Mouse (Mus musculus) cerebellum, adult 9-10 months (tissue): ENCODE measurements at regions not wholly inside any gene's neighbourhood (a gene's known extent, or its start where the extent isn't known, plus 50 kb on each side); places are given as distances from the start of the nearest gene placed in this dataset.

ENCODE experiments used
- DNase-seq: peaks from one replicate; pipeline ENCODE4 v3.0.0; 2022

DNA sequence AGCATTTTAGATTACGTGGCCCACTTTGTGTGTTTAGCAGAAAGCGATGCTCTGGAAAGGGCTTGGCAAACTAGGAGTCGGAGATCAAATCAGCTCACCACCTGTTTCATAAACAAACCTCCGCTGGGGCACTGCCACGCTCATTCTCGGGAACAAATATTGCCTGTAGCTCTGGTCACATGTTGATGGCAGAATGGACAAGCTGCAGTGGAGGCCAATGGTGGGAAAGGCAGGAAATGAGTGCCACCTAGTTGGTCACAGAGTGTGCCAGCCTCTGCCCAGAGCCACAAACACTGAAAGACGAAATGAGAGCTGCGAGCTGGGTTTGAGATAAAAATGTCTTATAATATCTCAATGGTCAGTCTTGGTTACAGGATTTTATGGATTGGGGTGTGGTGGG, 259.2 kb upstream of the Csf3r start:
- DNase-seq = peak; percentile 24

DNA sequence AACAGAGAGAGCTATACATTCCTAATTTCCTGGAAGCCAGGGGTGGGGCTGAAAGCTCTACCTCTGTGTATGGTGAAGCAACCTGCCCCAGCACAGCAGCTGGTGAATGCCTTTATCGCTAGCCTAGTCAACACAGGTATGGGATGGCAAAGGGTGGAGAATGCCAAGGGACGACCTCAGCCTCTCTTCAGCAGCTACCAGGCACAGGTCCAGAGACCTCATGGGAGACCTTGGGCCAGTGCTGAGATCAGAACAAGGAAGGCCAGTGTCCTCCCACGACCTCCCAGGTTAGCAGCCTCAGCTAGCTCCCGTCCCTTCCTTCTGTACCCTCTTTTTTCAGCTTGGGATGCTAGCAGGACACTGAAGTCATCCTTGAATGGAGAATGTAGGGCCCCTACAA, 247.2 kb upstream of the Csf3r start:
- no peak for DNase-seq

DNA sequence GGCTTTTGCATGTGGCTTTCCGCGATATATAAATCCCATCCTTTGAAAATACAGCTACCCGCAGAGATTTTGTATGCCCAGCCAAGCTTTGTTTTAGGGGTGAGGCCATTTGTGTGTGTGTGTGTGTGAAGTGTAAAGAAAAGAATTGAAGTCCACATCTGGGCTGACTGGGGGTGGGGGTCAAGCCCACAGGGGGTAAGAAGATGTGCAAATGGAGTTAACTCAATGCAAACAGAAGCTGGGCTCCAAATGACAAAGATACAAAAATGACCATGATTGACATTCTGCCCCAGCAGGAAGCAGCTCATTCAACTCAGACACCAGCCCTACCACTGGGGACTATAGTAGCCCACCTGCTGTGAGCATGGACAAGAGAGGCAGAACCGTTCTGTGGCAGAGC, 244.2 kb upstream of the Csf3r start:
- DNase-seq = no peak

DNA sequence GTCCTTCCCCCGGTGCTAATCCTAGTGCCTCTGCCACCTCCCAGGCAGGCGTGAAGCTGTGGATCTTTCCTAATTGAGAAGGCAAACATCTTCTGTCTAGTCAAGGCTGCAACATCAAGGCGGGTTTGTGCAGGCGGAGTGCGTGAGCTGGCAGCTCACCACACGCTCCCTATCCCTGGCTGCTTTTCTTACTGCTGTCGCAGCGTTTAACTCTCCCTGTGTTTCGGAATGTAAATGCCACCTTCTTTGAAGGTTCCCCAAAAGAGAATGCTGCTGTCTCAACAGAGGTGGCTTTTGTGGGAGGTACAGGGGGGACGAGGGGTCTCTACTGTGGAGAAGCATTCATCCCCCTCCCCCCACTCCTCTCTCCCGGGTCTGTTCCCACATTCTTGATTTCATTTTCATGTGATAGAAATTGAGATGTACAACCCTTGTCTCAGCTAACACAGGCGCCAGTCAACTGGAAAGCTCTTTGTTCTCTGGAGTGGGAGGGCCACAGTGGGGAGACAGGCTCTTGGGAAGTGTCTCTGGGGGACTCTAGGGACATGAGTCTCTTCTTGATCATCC, 243.3 kb upstream of the Csf3r start:
- no peak for DNase-seq

DNA sequence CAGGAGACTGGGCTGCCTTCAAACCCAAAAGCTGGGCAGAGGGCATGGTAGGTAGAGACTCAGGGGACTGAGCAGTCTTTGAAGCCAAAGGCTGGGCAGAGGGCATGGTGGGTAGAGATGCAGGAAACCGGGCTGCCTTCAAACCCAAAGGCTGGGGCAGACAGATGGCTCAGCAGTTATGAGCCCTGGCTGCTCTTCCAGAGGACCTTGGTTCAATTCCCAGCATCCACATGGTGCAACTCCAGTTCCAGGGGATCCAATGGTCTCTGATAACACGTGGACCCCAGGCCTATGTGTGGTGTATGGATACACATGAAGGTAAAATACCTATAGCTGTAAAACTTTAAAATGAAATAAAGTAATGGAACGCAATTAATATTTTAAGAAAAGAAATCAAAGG, 242.0 kb upstream of the Csf3r start:
- no peak for DNase-seq

DNA sequence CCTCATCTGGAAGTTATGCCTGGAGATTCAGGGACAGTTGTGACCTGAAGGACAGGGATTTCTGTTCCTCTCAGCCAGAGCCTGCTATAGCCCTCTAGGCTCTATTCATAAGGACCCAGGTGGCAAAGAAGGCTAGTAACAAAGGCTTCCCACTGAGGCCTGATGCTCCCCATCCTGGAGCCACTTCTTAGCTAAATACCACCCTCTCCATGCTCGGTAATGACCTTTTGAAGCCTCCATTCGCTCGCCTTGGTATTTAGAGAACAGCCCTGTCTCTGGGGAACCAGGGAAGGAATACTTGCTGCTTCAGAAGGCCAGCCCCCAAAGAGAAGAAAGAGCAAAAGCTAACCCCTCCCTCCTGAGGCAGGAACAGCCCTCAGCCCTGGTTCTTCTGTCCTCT, 238.3 kb upstream of the Csf3r start:
- no peak for DNase-seq

DNA sequence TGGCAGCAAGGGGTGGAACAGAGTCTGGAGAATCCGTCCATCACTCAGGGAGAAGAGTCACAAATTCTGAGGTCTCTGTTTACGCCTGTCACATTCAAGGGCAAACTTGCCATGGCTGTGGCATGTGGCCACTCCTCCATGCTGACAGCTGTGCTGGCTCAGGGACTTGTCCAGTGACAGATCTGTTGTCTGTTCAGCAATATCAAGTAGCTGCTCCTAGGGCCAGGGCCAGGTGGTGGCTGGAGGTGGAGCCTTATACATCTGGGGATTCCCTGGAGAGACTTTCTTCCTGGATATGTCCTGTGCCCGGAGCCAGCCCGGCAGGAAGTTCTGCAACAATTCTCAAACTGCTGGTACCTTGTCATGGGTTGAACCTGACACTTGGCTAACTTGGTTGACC, 229.7 kb upstream of the Csf3r start:
- no peak for DNase-seq

DNA sequence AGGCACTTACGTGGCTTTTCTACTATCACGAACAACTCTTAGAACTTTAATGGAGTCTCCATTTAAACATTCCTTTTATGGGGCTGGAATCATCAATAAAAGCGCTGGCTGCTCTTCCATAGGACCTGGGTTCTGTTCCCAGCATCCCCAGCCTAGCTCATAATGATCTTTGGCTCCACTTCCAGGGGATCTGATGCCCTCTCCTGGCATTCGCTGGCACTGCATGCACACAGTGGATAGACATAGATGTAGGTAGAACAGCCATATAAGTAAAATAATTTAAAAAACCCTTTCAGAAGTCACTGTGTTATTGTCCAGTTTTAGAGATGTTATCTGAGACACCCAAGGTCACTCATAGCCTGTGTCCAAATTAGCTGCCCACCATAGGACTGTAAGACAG, 216.4 kb upstream of the Csf3r start:
- DNase-seq = no peak

DNA sequence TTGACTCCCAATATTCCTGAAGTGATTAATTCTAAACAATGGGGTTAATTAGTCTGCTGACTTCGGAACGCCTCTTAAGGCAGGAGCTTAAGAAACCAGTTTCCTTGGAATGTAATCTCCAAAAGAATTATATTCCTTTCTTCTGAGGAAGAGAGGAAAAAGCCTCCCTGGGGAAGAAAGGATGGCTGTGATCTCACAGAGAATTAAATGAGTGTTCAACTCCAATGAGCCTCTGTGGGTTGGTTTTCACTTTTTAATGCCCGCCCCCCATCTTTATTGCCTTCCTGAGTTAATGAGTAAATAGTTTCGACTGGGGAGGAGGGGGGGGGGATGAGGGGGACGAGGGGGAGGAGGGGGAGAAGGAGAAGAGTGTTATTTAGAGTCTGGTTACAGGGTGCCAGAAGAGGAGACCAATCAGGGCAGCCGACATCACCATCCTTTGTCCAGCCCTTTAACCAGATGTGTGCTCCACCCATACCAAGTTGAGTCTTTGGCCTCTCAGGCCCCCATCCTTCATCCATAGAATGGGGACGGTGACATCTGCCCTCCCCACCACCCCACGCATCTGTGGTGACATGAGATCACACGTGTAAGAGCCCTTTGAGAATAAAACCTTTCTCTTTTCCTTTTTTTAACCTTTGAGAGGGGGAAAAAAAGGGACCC, 214.8 kb upstream of the Csf3r start:
- DNase-seq = no peak

DNA sequence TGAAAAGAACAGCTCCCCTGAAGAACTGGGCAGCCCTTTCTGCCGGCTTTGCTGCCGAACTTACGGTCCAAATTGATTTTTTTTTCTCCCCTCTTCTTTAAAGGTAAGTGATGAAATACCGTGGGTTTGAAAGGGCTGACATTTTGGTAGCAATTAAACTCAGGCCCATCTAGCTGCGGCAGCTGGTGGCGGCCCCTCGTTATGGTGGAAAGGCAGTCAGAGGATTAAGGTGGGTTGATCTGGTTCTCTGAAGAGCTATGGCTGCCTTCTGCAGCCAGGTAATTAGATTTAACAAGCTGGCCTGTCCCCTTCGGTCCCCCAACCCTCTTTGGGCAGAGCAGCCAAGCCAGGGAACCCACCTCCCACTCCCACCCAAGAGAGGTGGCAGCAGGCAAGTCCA, 214.1 kb upstream of the Csf3r start:
- DNase-seq = no peak

DNA sequence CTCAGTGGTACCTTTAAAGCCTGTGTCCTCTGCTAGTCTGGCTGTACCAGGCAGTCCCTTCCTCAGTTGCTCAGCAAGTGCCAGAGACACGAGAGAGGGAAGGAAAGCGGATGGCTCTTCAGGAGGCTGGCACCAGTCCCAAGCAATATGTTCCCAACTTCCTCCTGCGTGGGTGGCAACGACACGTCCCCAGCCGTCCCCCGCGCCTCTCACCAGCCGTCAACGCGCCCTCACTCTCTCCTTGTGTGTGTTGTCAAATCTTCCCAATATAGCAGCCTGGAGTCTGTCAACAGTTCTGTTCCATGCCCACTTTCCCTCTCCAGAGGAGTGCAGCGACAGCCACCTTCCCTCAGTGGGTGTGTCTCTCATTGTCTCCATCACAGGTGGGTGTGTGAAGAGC, 210.0 kb upstream of the Csf3r start:
- no peak for DNase-seq

DNA sequence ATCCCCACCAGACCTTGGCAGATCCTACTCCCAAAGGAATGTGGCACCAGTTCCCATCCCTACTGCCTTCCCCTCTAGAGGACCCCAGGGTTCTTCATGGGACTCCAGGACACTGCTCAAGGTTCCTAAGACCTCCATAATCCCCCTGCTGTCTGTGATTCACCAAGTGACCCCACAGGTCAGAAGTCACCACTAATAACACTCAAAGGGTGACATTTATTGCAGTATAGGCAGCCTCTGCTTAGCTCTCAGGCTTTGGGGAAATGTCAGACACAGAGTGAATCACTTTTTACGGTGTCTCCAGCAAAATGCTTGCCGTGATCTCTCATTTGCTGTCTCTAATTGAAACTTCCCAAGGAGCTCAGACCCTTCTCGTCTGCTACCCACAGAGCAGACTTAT, 209.1 kb upstream of the Csf3r start:
- DNase-seq = no peak

DNA sequence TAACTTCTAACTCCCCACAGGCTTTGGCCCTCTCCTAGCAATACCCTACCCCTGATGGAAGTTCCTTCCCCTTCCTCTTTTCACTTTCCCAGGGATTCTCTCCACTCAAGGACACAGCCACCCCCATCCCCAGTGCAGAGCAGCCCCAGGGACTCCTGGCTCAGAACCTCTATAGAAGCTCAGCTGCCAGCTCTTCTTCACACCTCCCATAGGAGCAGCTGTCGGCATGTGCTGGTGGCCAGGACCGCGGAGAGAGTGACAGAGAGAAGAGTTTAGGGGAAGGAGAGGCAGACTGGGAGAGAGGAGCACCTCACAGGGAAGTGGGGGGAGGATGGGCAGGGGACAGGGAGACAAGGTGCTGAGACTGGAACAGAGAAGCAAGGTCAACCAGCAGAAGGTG, 199.8 kb upstream of the Csf3r start:
- DNase-seq = no peak

DNA sequence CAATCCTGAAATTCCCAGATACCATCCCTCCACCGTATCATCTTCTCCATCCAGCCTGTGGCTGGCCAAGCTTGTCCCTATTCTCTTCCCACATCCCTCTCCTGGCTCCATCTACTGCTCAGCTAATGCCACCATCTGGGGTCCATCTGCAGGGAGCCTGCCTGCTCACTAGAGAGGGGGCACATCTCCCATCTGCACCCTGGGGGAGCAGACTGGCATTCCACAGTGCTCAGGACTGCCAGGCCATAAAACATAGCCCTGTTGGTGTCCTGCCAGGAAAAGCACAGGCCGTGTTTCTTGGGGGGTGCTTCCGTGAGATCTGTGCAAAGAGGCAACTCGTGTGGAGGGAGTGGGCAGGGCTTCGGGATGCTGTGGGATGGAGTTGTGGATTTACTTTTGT, 197.9 kb upstream of the Csf3r start:
- DNase-seq = no peak

DNA sequence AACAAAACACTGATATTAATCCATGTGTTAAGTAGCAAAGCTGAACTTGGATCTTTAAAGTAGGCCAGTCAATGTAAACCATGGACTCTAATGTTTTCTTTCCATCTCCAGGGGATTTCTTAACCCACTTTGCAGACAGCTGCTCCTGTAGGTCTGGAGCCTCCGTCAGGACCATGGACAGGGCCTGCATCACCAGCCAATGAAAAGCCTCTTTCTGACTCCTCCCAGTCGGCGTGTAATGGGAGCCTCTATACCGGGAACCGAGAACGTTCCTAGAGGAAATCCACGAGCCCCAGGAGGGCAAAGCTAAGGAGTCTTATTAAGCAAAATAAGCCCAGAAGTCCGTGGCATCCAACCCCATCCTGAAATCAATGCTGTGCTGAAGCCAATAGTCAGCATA, 189.1 kb upstream of the Csf3r start:
- DNase-seq = no peak

DNA sequence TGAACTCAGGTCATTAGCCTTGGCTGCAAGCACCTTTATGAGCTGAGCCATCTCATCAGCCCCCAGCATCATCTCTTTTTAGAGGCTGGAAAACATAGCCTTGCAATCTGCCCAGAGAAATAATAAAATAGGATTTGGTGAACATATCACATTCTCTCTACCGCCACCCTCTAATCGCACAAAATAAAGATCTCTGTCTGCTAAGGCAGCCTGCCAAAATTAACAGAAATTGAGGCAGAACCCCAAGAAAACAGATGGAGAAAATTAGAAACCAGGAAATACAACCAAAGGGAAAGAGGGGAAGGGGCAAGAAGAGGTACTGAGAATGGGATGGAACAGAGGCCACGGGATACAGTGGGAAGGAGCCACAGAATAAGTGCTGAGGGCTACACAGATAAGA, 176.8 kb upstream of the Csf3r start:
- DNase-seq = no peak

DNA sequence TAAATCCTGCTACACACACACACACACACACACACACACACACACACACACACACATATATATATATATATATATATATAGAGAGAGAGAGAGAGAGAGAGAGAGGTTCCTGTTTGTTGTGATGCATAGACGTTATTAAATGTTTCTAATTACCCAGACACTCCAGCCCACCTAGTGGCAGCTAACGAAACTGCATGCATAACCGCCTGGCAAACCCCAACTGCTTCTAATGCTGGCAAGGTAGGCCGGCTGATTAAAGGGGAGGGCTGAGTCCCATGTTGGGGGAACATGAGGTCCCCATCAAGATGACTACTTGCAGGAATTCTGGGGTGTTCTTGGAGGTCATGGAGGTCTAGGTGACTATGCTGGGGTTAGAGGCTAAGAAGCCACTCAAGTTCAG, 174.1 kb upstream of the Csf3r start:
- DNase-seq = peak; percentile 54

DNA sequence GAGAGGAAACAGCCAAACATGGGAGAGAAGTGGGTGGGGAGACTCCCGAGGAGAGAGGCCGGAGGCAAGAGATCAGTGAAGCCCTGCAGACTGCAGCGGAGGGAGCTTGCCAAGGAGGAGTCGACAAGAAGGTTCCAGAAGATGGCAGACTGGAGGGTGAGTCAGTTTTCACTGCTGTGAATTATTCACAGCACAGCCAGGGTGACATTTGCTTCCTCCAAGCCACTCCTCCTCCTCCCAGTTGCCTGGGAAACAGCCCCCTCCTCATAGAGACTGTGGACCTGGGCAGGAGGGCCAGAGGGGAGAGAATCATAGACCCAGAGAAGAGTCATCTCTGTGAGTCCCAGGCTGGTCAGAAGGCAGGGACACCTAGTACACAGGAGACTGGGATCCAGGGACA, 171.8 kb upstream of the Csf3r start:
- DNase-seq = no peak

DNA sequence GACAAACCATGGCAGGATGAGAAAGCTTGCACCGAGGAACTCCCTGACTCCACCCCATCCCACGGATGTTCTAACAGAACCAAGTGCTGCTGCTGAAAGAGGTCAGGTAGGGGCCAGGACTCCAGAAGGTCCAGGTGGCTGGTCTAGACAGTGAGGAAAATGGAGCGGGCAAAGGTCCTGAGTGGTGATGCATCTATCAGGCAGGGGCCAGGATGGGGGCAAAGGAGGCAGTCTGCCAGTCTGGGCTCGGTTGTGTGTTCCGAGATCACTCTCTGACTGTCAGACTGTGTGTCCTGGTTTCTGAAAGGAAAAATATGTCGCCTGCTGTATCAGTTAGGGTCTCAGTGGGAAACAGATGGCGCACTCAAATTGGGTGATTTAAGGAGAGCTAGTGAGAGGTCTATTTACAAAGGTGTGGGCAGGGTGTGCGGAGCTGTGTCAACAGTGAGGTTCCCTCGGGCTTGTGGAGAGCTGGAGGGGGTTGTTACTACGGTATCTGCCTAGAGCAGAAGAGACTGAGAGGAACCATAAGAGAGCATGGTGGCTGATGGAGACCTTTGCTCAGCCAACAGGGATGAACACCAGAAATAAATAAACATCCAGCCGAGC, 168.3 kb upstream of the Csf3r start:
- no peak for DNase-seq

DNA sequence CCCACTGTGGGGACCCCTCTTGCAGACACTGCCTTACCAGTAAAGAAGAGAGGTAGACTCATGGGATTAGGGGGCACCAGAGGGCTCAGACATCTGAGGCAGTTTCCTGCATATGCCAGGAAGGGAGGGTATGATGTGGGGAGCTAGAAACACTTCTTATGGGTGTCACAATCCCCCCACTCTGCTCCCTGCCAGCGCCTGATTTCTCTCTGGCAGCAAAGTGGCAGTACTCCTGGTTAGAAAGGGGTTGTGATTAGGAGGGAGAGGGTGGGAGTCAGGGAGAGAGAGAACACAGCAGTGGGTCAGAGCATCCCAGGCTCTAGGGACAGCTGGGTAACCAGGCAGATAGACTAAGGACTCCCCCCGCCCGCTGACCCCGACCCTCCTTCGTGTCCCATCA, 167.6 kb upstream of the Csf3r start:
- DNase-seq = no peak

DNA sequence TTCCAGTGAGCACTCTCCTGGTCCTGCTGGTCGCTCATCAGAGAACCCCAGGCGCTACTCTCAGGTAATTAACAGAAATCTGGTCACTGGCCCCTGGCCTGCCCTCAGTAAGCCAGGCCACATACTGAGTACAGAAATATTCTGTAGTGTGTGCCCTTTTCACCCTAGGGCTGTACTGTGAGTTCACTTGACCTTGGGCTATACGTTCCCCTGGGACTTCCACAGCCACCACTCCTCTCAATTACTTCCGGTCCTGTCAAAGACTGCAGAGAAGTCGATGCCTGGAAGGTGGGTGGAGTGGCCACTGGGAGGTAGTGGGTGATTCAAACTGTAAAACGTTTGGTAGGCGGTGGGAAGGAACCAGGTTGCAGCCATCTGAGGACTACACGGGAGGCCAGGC, 159.3 kb upstream of the Csf3r start:
- DNase-seq = no peak

DNA sequence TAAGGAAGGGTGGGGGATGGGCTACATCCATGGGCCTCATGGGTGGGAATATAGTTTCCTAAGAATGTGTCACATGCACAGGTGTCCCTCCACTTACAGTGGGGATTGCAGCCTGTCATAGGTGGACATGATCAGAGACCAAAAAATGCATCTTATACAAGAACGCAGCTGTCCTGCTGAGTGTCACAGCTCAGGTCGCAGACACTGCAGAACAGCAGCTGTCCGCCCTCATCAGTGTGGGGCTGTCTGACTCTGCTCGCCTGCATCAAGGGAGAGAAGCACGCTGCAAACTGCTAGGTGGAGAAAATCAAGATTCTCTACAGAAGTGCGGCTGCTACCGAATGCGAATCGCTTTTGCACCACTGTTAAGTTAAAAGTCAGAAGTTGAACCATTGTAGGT, 158.6 kb upstream of the Csf3r start:
- DNase-seq = no peak

DNA sequence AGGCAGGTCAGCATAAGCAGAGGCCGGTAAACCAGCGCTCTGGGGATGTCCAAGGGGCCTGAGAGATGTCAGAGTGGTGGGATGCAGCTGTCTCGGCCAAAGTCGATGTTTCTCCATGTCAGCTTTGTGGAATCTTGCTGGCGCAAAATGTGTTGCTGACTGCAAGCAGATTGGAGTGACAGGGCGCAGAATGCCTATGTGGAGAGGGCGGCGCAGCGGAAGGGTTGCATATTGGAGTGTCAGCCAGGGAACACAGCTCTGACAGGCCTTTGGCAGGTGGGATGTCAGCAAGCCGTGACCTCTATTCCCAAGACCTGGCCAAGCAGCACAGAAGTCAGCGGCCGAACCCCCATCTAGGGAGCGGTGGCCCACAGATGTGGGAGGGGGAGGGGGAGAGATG, 153.1 kb upstream of the Csf3r start:
- DNase-seq = no peak

DNA sequence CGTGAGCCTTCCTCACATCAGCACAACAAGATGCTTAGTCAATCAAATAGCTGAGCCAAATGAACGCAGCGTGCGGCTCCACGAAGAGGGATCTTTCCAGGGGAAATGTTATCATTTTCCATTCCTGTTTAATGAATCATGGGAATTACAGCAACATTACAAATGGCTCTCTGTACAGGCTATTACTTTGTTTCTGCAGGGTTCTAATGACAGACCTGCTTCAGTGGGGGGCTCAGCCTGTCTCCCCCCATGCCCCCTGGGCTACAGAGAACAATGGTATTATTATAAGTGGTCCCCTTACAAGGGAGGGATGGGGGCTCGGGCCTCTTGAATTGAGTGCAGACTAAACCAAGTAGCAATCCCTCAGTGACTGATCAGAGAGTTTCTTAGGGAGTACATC, 144.3 kb upstream of the Csf3r start:
- no peak for DNase-seq

DNA sequence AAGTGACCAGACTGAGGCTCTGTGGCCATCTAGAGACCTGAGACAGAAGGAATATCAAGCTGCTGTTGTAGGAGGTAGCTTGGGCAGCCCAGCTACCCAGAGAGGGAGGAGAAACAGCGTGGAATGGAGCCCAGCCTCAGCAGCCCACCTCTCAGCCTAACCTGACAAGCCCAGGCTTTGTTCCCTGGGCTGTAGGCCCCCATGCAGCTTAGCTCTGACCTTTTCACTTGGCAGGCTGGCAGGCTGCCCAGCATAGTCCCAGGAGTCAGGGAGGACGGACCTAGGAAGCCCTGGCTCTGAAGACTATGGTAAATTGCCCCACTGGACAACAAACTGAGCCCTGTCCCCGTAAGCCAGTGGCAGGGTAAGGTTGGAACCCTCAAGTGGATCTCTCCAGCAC, 141.8 kb upstream of the Csf3r start:
- no peak for DNase-seq
